ENCODE assay signal across 12 mouse cellular contexts in genomic region chr10:93429141-93429911, GRCm38 (mm10). TPM values are rescaled to one million over a fixed set of nuclear protein-coding genes. Genes with fewer than 3 reads are reported as not detected.
DNase-seq lines count a peak whose midpoint lies in the region; ATAC-seq and TF ChIP-seq lines count a peak whose summit lies in the region.
"Had no signal": no experiment of that assay in that cellular context is flagged by ENCODE, and none has a peak within 500 bp of the region (broad histone marks: within the 10 kb centered on the region; RNA-seq: fewer than 3 reads in every experiment).

No protein-coding gene starts in this region.

- H3K9me3 ChIP-seq in lung, postnatal 0 days (ENCODE audit: low read length): no peaks in the 10 kb centered on the region
- H3K9me3 ChIP-seq: kidney, embryonic 15.5 days; limb, embryonic 13.5 days; neural tube, embryonic 13.5 days; stomach, embryonic 15.5 days had no signal

- no peak for DNase-seq in heart, adult 2 months
- no peak for DNase-seq in heart, postnatal 25 days (ENCODE audit: low spot score)
- peak; percentile 85 for DNase-seq in lung, postnatal 0 days (ENCODE audit: low spot score)
- DNase-seq in lung, adult 18-20 months: no peak
- DNase-seq in ZHBTc4 (ENCODE audit: low read depth, low spot score): peak; percentile 89
- peak; percentile 65 for DNase-seq in naive thymus-derived CD4-positive, alpha-beta T cell, adult 2 months (ENCODE audit: low read depth)
- DNase-seq in natural killer cell, adult 2 months (ENCODE audit: low spot score in 2 of 2): no peak
- DNase-seq in frontal cortex, postnatal 10 days (ENCODE audit: low spot score in 2 of 2): no peak

- WGBS in heart, adult 2 months: 48% methylated on average over 12 of the region's 12 CpGs
- WGBS in lung, postnatal 0 days: 55% methylated on average over 11 of the region's 12 CpGs

- TF ChIP-seq CTCF in heart, adult 2 months (IDR thresholded peaks at IDR 0.05): peak; percentile 73
- TF ChIP-seq CTCF in lung, postnatal 0 days (IDR thresholded peaks at IDR 0.05): peak; percentile 82

- H3K4me2 ChIP-seq in lung, postnatal 0 days (replicated peaks; ENCODE audit: low read depth, low read length): no peak overlapping the region
- H3K4me2 ChIP-seq: kidney, embryonic 15.5 days; limb, embryonic 13.5 days; neural tube, embryonic 13.5 days; stomach, embryonic 15.5 days had no signal

- H3K9ac ChIP-seq in heart, adult 2 months (ENCODE audit: low read depth, low read length): no peak overlapping the region
- no peak overlapping the region for H3K9ac ChIP-seq in lung, postnatal 0 days (replicated peaks; ENCODE audit: low read depth)
- H3K9ac ChIP-seq: kidney, embryonic 15.5 days; limb, embryonic 13.5 days; neural tube, embryonic 13.5 days; stomach, embryonic 15.5 days had no signal

- peak; percentile 68; the same call in 1 of the 2 replicates for TF ChIP-seq EP300 in heart, adult 2 months (IDR thresholded peaks at IDR 0.05; ENCODE audit: insufficient read depth, low read depth, low read length)
- TF ChIP-seq EP300 in lung, postnatal 0 days (IDR thresholded peaks at IDR 0.05): 0 out of 2 replicates have a peak, but pooled peaks have one; percentile 12

- no peaks in the 10 kb centered on the region for H3K36me3 ChIP-seq in heart, adult 2 months (ENCODE audit: control insufficient read depth, insufficient read depth, low read length)
- no peaks in the 10 kb centered on the region for H3K36me3 ChIP-seq in lung, postnatal 0 days (ENCODE audit: insufficient read depth, low read length)
- H3K36me3 ChIP-seq: kidney, embryonic 15.5 days; limb, embryonic 13.5 days; neural tube, embryonic 13.5 days; stomach, embryonic 15.5 days had no signal

- H3K27ac ChIP-seq in heart, adult 2 months: peak overlapping the region; percentile 61
- H3K27ac ChIP-seq in lung, postnatal 0 days (ENCODE audit: low read length): no peak overlapping the region
- H3K27ac ChIP-seq: kidney, embryonic 15.5 days; limb, embryonic 13.5 days; neural tube, embryonic 13.5 days; stomach, embryonic 15.5 days had no signal

- no peak for ATAC-seq in lung, postnatal 0 days

- H3K4me1 ChIP-seq in heart, adult 2 months (ENCODE audit: control insufficient read depth, insufficient read depth, low read length): peaks cover 5% of the 10 kb centered on the region
- peaks cover 13% of the 10 kb centered on the region; the same call in 1 of the 2 replicates for H3K4me1 ChIP-seq in lung, postnatal 0 days (ENCODE audit: insufficient read depth, low read depth, low read length)

- intact Hi-C loops in heart, adult 2 months (cut with DNase I): loop anchor here (1.0 to 10.0 kb wide), 3 partner anchors 118 to 365 kb away; no protein-coding TSS in a partner anchor
- intact Hi-C loops in heart, postnatal 25 days (cut with DNase I): loop anchor here (2.0 to 10.0 kb wide), 2 partner anchors 137 to 145 kb away; no protein-coding TSS in a partner anchor

- H3K79me2 ChIP-seq in heart, adult 2 months (replicated peaks; ENCODE audit: control insufficient read depth, insufficient read depth, low read length): no peaks in the 10 kb centered on the region

- H3K27me3 ChIP-seq in heart, adult 2 months (ENCODE audit: control insufficient read depth, insufficient read depth, low read length): no peaks in the 10 kb centered on the region
- no peaks in the 10 kb centered on the region for H3K27me3 ChIP-seq in lung, postnatal 0 days (replicated peaks; ENCODE audit: insufficient read depth, low read length)
- H3K27me3 ChIP-seq: kidney, embryonic 15.5 days; neural tube, embryonic 13.5 days; stomach, embryonic 15.5 days had no signal

- no peak overlapping the region for H3K4me3 ChIP-seq in heart, adult 2 months
- H3K4me3 ChIP-seq in lung, postnatal 0 days (ENCODE audit: low read depth, low read length): no peak overlapping the region
- H3K4me3 ChIP-seq: kidney, embryonic 15.5 days; limb, embryonic 13.5 days; neural tube, embryonic 13.5 days; stomach, embryonic 15.5 days had no signal

- no peak for TF ChIP-seq POLR2A in heart, adult 2 months (IDR thresholded peaks at IDR 0.05; ENCODE audit: insufficient read depth, low read depth, low read length)

RNA-seq across cellular contexts. Expression of gene Lta4h, which starts 23.9 kb away (rescaled TPM):
- total RNA-seq in heart, adult 2 months (2021): 10 to 100 TPM; 31.1 to 36.1 TPM
- polyA plus RNA-seq in heart, adult 2 months (2012; rRNA removed): 25.5 and 30.5 TPM in 2 replicates
- total RNA-seq in heart, postnatal 25 days (2021): 10 to 100 TPM; 33.8 to 34.1 TPM
- 88.6 and 95.6 TPM in 2 replicates for polyA plus RNA-seq in lung, postnatal 0 days (2015; fragmentation: Nextera tagmentation; extraction: Ambion mirVana)

RNA-seq across cellular contexts. Expression of gene Hal, which starts 59.2 kb away (rescaled TPM):
- total RNA-seq in heart, adult 2 months (2021): under 1 TPM; 0.18 to 0.20 TPM
- 0.04 and 0.35 TPM in 2 replicates for polyA plus RNA-seq in heart, adult 2 months (2012; rRNA removed)
- total RNA-seq in heart, postnatal 25 days (2021): under 1 TPM; 0.21 to 0.50 TPM
- 0.27 TPM in 1 of 2 replicates, not detected in the other for polyA plus RNA-seq in lung, postnatal 0 days (2015; fragmentation: Nextera tagmentation; extraction: Ambion mirVana)
- polyA plus RNA-seq: neural tube, embryonic 13.5 days had no signal

Comparison
In these comparisons a context has a peak if more than half of its experiments do, and no peak if none do; other contexts are left out.
1. DNase-seq: peak in lung, postnatal 0 days (single experiment), ZHBTc4 (single experiment) and naive thymus-derived CD4-positive, alpha-beta T cell, adult 2 months (single experiment); none in heart, adult 2 months (0 of 2), heart, postnatal 25 days (single experiment), lung, adult 18-20 months (0 of 2), natural killer cell, adult 2 months (0 of 2) and frontal cortex, postnatal 10 days (0 of 2).